ENCODE assay signal across 24 mouse cellular contexts in the genomic region with DNA sequence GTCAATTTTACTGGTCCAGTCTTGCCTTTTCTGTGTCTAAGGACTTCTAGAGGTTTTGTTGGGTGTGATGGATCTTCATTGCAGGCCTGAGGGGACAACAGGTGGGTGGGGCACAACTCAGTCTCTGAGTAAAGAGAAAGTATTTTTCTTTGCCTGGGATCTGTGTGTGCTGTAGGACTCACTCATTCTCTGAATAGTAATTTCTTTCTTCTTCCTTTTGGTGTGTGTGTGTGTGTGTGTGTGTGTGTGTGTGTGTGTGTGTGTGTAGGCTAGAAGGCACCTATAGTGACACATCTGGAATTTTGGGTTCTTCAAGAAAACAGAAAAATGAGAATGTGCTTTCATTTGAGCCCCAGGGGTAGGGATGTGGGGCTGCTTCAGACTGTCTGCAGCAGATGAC. TPM values are rescaled to one million over a fixed set of nuclear protein-coding genes. Genes with fewer than 3 reads are reported as not detected.
"Had no signal": no experiment of that assay in that cellular context is flagged by ENCODE, and none has a peak within 500 bp of the region (broad histone marks: within the 10 kb centered on the region; RNA-seq: fewer than 3 reads in every experiment).

No protein-coding gene starts in this region.

- H3K27me3 ChIP-seq: neural tube, embryonic 13.5 days; neural tube, embryonic 15.5 days; stomach, embryonic 15.5 days had no signal

- DNase-seq: retina, postnatal 1 day; right cerebral cortex, adult 18-20 months; right cerebral cortex, postnatal 14 days; right cerebral cortex, postnatal 25 days; right cerebral cortex, postnatal 4 days; spleen, adult 18-20 months; thymus, adult 18-20 months; thymus, adult 2 months; thymus, postnatal 14 days; thymus, postnatal 25 days; thymus, postnatal 36 days; thymus, postnatal 4 days had no signal

- H3K9ac ChIP-seq: neural tube, embryonic 13.5 days; neural tube, embryonic 15.5 days; stomach, embryonic 15.5 days had no signal

- H3K27ac ChIP-seq: neural tube, embryonic 13.5 days; neural tube, embryonic 15.5 days; stomach, embryonic 15.5 days; stomach, postnatal 0 days had no signal

- H3K4me3 ChIP-seq: neural tube, embryonic 13.5 days; neural tube, embryonic 15.5 days; stomach, embryonic 15.5 days had no signal

- H3K4me2 ChIP-seq: neural tube, embryonic 13.5 days; neural tube, embryonic 15.5 days; stomach, embryonic 15.5 days had no signal

- H3K4me1 ChIP-seq: neural tube, embryonic 13.5 days; neural tube, embryonic 15.5 days; stomach, embryonic 15.5 days had no signal

- H3K9me3 ChIP-seq: neural tube, embryonic 13.5 days; neural tube, embryonic 15.5 days; stomach, embryonic 15.5 days had no signal

- H3K36me3 ChIP-seq: neural tube, embryonic 13.5 days; neural tube, embryonic 15.5 days; stomach, embryonic 15.5 days had no signal

RNA-seq across cellular contexts. Expression of gene Gm11214, which starts 29.2 kb away (rescaled TPM):
- polyA plus RNA-seq: neural tube, embryonic 13.5 days; neural tube, embryonic 14.5 days; neural tube, embryonic 15.5 days; small intestine, adult 2 months; spleen, adult 2 months; stomach, embryonic 14.5 days; stomach, embryonic 15.5 days; stomach, embryonic 16.5 days; stomach, postnatal 0 days; testis, adult 2 months; thymus, adult 2 months; thymus, postnatal 0 days; urinary bladder, adult 2 months had no signal

RNA-seq across cellular contexts. Expression of gene Tnfsf15, which starts 52.6 kb away (rescaled TPM):
- polyA plus RNA-seq: neural tube, embryonic 13.5 days; neural tube, embryonic 14.5 days; neural tube, embryonic 15.5 days had no signal
